Mouse (Mus musculus) spleen, adult 2 months (tissue): ENCODE results near the gene Tbcd.

Source experiments
- CTCF ChIP-seq: fragments of 200-500 bp; IDR thresholded peaks from 2 replicates; pipeline ENCODE4 v1.5.1; 2011; ENCODE audit warnings: mild to moderate bottlenecking, inconsistent platforms; ENCODE audit not compliant: insufficient read depth, insufficient read length, insufficient replicate concordance; ENCODE audit errors: extremely low read depth
- POLR2A ChIP-seq: fragments of 200-500 bp; IDR thresholded peaks from 2 replicates; pipeline ENCODE4 v1.6.1; 2011; ENCODE audit warnings: low read depth, low read length, inconsistent platforms

DNA sequence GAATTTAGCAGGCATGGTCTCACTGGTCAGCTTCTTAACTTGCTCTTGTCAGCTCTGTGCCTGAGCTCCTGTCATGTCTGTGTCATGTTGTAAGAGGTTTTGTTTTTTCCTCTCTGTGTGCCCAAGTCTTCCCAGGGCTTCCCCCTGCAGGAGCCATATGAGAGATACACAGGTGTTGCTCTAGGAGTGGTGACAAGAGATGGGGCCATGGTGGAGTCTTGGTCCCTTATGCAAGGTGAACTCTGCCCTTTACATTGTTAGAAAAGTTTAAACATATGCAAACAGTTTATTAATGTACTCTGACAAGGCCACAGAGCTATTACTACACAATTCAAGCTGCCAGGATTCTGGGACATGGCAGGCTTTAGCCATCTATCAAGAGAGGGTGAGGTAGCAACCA is 164.8 kb downstream of the Tbcd start:
- TF ChIP-seq POLR2A (no peak), CTCF (no peak)
